Mouse (Mus musculus): ENCODE results near the gene Tenm4.

The Tenm4 gene

DNA sequence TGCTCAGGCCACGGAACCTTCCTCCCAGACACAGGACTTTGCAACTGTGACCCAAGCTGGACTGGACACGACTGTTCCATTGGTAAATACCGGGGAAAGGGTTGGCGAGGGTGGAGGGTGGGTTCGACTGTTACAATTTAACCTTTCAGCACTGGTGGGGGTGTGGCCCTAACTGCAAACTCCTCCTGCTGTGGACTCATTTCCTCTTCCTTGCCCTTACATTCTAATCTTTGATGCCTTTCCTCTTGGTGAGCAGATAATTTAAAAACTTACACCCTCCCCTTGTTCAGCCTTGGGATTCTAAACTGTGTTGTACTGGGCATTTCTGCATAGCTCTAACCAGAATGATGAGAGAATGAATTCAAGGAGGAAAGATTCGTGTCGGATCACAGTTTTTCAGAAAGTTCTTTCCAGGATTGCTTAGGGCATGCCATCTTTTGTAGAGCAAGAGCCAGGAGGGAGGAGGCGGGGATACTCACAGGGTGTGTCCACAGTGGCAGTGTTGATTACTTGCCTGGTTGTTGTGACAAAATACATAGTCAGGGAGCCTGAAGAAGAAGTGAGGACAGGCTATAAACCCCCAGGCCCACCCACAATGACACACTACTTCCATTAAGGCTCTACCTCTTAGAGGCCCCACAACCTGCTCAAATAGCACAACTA, 607.0 kb downstream of the Tenm4 start:
- DNase-seq (ENCODE audit: low spot score): no peak

GRCm38 (mm10) chr7:96778601-96778969, 607.5 kb downstream of the Tenm4 start:
- no peak for DNase-seq (ENCODE audit: low spot score)

GRCm38 (mm10) chr7:96780556-96780955, 609.5 kb downstream of the Tenm4 start:
- DNase-seq (ENCODE audit: low spot score): no peak

GRCm38 (mm10) chr7:96781068-96781467, 610.0 kb downstream of the Tenm4 start:
- DNase-seq (ENCODE audit: low spot score): no peak

- DNase-seq (ENCODE audit: low spot score): no peak
These were observed 611.6 kb downstream of the Tenm4 start for GRCm38 (mm10) chr7:96782686-96783085.

GRCm38 (mm10) chr7:96785808-96786207, 614.8 kb downstream of the Tenm4 start:
- no peak for DNase-seq (ENCODE audit: low spot score)

DNA sequence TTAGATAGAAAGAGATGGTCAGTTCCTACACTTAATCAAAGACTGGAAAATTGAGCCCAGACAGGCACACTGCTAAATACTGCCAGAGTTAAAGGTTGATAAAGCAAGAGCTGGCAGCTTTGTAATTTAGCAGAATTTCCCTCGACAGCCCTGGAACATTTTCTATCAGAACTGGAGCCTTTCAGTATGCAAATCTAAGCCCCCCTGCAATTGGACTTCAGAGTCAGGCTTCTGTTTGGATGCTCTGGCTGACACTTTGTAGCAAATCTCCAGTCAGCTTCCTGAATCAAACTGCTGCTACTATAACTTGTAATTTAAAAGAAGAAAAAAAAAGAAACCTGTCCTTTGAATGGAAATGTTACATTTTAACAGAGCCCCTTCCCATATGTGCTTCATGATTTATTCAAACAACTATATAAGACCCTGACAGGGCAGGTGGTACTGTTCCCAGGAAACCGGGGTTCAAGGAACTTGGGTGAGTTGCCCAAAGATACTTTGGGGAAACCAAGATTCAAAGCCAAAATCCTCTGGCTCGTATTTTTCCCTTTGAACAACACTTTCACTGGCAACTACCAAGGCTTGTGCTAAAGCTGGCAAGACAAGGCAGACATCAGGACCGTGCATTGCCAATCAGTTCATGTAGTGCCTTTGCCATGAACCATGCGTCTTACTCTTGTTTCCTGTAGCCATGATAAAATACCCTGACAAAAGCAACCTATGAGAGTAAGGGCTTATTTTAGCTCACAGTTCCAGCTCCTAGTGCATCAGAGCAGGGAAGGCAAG, 615.4 kb downstream of the Tenm4 start:
- no peak for DNase-seq (ENCODE audit: low spot score)

DNA sequence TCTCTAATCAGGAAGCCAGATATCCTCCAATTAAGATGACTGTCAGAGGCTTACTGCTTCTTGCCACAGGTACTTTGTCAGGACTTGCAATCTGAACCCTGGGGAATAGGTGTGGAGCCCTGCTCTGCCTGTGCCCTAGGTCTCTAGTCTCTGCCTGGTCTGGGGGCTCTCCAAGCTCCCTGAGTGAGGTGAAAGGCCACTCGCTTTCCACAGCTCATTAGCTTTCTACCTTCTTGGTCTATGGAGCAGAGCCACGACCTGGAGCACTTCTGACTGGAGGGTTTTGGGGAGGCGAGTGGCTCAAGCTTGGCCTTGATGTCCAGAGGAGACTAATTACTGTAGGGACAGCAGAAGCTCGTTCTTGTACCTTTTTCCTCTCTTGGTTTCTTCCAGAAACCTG, 617.1 kb downstream of the Tenm4 start:
- DNase-seq (ENCODE audit: low spot score): no peak

- peak; percentile 26 for DNase-seq (ENCODE audit: low spot score)
These were observed 619.3 kb downstream of the Tenm4 start for GRCm38 (mm10) chr7:96790326-96790725.

DNA sequence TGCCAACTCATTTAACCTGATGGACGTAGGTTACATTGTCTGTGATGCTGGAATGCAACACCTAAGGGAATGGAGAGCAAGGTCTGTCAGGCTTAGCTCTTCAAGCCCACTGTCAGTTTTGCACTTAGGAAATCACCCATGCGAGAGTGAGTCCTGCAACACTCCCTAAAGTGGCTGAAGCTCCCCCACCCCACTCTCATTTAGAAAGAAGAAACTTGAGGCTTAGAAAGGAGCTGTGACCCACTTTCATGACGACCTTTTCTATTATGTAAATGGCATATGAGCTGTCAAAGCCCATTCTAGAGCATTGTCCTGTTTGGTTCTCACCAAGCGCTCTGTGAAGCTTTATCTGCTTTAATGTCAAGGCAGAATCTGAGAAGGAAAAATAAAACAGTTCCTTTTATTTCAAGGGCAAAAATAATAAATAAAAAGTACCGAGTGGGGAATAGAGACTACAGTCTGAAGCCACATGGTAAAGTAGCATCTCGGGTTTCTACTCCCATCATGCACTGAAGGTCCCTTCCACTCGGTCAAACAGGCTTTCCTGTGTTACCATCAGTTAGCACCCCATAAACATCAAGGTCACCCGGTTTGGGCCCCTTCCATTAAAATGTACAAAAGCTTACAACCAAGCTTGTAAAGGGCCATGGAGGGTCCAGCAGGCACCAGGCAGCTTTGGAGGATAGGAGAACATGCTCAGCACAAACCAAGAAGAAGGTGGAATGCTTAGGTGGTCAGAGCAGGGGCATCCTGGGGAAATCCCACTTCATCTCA, 621.6 kb downstream of the Tenm4 start:
- DNase-seq (ENCODE audit: low spot score): no peak

- DNase-seq (ENCODE audit: low spot score): peak; percentile 89
These were observed 625.1 kb downstream of the Tenm4 start for GRCm38 (mm10) chr7:96796033-96796741.

GRCm38 (mm10) chr7:96796788-96797485, 625.9 kb downstream of the Tenm4 start:
- peak; percentile 59 for DNase-seq (ENCODE audit: low spot score)

DNA sequence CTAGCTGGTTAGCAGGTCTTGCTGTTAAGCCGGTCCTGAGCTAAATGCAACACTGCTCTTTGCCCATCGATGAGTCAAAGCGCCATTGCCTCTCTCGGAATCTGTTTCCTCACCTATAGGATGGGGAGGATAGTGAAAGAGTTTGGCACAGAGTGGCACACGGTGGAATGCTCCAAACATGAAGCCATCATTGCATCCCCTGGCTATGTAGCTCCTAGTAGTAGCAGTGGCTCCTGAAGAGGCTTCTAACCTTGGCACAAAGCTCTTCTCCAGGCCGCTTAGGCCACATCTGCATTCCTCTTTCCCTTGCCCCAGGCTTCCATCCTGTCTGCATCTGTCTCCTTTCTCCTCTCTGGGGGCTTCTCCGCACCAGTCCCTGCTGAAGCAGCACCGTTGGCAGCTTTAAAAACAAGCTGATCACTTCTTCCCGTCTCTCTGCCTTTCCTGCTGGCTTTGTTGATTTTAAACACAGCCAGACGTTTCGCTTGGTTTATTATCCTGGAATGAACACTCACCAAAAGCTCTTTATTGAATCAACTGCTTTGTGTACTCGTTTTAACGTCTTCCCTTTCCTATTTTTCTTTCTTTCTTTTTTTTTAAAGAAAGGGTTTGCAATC, 626.8 kb downstream of the Tenm4 start:
- no peak for DNase-seq (ENCODE audit: low spot score)

DNA sequence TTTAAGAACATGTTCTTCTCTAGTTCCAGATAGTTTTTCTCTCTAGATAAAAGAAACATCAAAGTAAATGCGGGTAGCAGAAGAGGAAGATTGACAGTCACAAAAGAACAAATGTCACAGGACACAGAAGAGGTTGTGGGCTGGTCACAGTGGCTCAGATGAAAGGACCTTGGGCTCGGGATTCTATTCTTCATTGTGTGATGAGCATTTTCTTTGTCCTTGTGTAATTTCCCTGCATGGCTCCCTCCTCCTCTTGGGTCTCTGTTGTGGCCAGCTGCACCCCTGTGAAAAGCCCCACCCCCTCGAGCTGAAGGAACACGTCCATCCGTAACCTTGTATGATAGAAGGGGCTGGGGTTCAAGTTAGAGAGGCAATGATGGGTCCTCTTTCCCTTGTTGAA, 628.8 kb downstream of the Tenm4 start:
- DNase-seq (ENCODE audit: low spot score): no peak

- no peak for DNase-seq (ENCODE audit: low spot score)
These were observed 630.3 kb downstream of the Tenm4 start for GRCm38 (mm10) chr7:96801368-96801767.

- DNase-seq (ENCODE audit: low spot score): no peak
These were observed 631.2 kb downstream of the Tenm4 start for GRCm38 (mm10) chr7:96802216-96802615.

GRCm38 (mm10) chr7:96806561-96806960, 635.5 kb downstream of the Tenm4 start:
- DNase-seq (ENCODE audit: low spot score): no peak

GRCm38 (mm10) chr7:96807281-96808058, 636.4 kb downstream of the Tenm4 start:
- DNase-seq (ENCODE audit: low spot score): no peak

DNA sequence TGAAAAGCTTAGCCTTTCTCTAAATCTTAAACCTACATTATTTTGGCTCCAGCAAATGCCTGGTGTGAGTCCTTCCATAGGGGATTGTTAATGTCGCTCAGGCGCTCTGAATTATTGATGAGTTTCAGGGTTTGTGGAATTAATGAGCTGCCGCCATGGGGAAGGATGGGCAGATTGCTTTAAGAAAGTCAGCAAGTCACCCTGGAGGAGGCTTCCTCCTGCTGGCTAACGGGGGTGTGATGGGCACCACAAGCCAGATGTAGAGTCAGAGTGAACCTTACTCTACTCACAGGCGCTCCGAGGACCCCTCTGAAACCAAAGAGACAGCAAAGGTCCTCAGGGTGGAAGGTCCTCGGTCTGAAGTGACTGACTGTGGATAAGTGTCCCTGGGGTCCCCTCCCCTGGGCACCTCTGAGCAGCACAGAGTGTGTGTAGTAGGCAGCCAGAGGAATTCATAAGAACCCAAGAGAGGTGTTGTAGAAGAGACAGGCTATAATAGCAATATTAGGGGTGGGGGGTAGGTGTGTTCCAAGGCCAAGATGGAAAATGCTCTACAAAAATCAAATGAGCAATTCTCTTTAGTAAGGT, 637.1 kb downstream of the Tenm4 start:
- DNase-seq (ENCODE audit: low spot score): no peak

DNA sequence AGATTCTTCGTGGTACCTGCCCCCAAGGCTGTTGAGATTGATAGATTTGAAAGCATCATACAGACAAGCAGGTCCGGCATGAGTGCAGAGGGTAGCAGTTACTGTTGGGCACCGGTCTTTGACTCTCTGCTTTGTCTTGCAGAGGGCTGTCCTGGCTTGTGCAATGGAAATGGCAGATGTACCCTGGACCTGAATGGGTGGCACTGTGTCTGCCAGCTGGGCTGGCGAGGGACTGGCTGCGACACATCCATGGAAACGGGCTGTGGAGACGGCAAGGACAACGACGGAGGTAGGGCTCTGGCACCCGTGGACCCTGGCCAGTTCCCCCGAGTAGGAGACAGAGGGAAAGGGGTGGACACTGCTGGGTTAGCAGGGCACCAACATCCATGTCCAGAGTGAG, 640.6 kb downstream of the Tenm4 start:
- DNase-seq (ENCODE audit: low spot score): no peak
